Mouse (Mus musculus): ENCODE results near the gene Sept9. TPM values are rescaled to one million over a fixed set of nuclear protein-coding genes. Genes with fewer than 3 reads are reported as not detected.

The Sept9 gene
- total and polyA plus RNA-seq, 3 experiments, result 115 to 469 (median 292) TPM

- H3K4me3 ChIP-seq (ENCODE audit: low read depth, low read length), result no peak overlapping the region
- no peak for TF ChIP-seq GATA1 (IDR thresholded peaks at IDR 0.05; ENCODE audit: borderline replicate concordance, low read length)
- TF ChIP-seq CTCF (IDR thresholded peaks at IDR 0.05; ENCODE audit: low read depth, low read length), result no peak
- no peaks in the 10 kb centered on the region for H3K9me3 ChIP-seq (replicated peaks)
- ATAC-seq (ENCODE audit: extremely low read depth, insufficient number of reproducible peaks, low FRiP score, poor library complexity, severe bottlenecking), result no peak
- H3K36me3 ChIP-seq (replicated peaks), result peaks cover 97% of the 10 kb centered on the region
- peaks cover 94% of the 10 kb centered on the region for H3K4me1 ChIP-seq (ENCODE audit: insufficient read depth, low read depth, low read length)
- no peaks in the 10 kb centered on the region for H3K27me3 ChIP-seq (ENCODE audit: insufficient read depth, low read length)
- DNase-seq (ENCODE audit: low spot score), result no peak
Measured at GRCm38 (mm10) chr11:117344339-117345021, 145.0 kb downstream of the Sept9 start.

DNA sequence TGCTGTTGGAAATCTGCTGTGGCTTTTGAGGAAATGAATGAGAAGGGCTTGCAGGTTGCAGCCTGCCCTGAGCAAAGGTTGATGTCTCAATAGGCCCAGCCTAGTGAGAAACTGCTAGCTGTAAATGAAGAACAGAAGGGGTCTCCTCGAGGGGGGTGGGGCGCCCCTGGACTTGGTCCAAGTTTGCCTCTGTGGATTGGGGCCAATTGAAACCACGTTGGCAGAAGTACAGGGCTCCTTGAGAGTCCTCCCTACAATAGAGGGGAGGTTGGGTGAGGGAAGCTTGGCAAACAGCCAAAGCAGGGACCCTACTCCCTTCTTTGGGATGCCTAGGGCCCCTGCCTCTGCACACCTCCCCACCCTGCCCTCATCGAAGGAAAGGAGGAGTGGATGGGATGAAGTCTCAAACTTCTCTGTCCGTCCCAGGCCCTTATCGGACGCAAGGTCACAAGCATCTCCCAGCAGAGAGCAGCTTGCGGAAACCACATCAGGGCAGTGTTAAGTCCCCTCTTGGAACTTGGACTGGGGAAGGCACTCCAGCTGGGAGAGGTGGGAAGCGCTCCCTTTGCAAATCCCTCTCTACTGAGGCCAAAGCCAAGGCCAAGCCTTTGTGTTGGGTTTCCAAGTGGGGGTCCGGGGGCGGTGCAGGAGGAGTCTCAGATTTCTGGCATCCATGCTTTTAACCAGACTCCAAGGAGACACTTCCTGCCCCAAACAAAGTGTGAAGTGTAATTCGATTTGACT, 145.7 kb downstream of the Sept9 start:
- no peak for ATAC-seq (ENCODE audit: extremely low read depth, insufficient number of reproducible peaks, low FRiP score, poor library complexity, severe bottlenecking)
- H3K9me3 ChIP-seq (replicated peaks), result no peaks in the 10 kb centered on the region
- TF ChIP-seq POLR2AphosphoS5 (IDR thresholded peaks at IDR 0.05; ENCODE audit: insufficient replicate concordance, low read depth, low read length) (no peak), GATA1 (IDR thresholded peaks at IDR 0.05; ENCODE audit: borderline replicate concordance, low read length) (no peak), GATA2 (IDR thresholded peaks at IDR 0.05; ENCODE audit: borderline replicate concordance, low read depth, low read length) (no peak), CTCF (IDR thresholded peaks at IDR 0.05; ENCODE audit: low read depth, low read length) (no peak), TAL1 (conservative IDR thresholded peaks at IDR 0.05; ENCODE audit: low read depth, low read length) (no peak)
- no peak overlapping the region for H3K4me3 ChIP-seq (ENCODE audit: low read depth, low read length)
- DNase-seq (ENCODE audit: low spot score), result no peak
- peaks cover 97% of the 10 kb centered on the region for H3K36me3 ChIP-seq (replicated peaks)
- H3K4me1 ChIP-seq (ENCODE audit: insufficient read depth, low read depth, low read length), result peaks cover 94% of the 10 kb centered on the region
- no peaks in the 10 kb centered on the region for H3K27me3 ChIP-seq (ENCODE audit: insufficient read depth, low read length)

GRCm38 (mm10) chr11:117347256-117347655, 147.8 kb downstream of the Sept9 start:
- peaks cover 97% of the 10 kb centered on the region for H3K36me3 ChIP-seq (replicated peaks)
- TF ChIP-seq TAL1 (conservative IDR thresholded peaks at IDR 0.05; ENCODE audit: low read depth, low read length) (no peak), CTCF (IDR thresholded peaks at IDR 0.05; ENCODE audit: low read depth, low read length) (no peak), GATA1 (IDR thresholded peaks at IDR 0.05; ENCODE audit: borderline replicate concordance, low read length) (no peak), GATA2 (IDR thresholded peaks at IDR 0.05; ENCODE audit: borderline replicate concordance, low read depth, low read length) (no peak), POLR2AphosphoS5 (IDR thresholded peaks at IDR 0.05; ENCODE audit: insufficient replicate concordance, low read depth, low read length) (no peak)
- H3K4me1 ChIP-seq (ENCODE audit: insufficient read depth, low read depth, low read length), result peaks cover 89% of the 10 kb centered on the region
- peak overlapping the region; percentile 27; the same call in 1 of the 2 replicates for H3K4me3 ChIP-seq (ENCODE audit: low read depth, low read length)
- H3K9me3 ChIP-seq (replicated peaks), result no peaks in the 10 kb centered on the region
- no peaks in the 10 kb centered on the region for H3K27me3 ChIP-seq (ENCODE audit: insufficient read depth, low read length)
- ATAC-seq (ENCODE audit: extremely low read depth, insufficient number of reproducible peaks, low FRiP score, poor library complexity, severe bottlenecking) (no peak), DNase-seq (ENCODE audit: low spot score) (no peak)

DNA sequence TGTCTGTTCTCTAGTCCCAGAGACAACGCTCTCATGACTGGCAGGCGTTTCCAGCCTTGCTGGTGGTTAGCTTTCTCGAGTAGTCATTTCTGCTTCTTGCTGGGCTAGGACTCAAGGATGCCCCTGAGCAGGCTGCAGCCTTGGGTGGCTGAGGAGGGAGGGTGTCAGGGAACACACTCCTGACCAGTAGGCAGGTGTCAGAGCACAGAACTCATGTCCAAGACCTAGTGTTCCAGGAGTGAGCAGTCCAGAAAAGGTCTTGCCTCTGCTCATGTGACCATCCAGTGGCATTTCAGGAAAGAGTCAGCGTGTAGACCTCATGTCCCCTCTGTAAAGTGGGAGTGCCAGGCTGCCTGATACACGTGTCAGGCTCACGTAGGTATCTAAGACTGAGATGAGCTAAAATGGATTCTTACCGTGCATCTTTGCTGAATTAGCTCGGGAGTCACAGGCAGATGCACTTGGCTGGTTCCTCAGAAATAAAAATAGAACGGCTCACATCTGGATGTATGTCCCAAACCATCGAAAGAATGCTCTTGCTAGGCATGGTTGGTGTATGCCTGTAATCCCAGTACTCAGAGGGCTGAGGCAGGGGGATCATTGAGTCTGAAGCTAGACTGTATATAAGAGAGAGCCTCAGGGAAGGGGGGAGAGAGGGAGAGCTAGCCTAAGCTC, 149.1 kb downstream of the Sept9 start:
- Histone ChIP-seq H3K4me3 (ENCODE audit: low read depth, low read length) (no peak overlapping the region; the same call in 1 of the 2 replicates), H3K36me3 (replicated peaks) (peaks cover 98% of the 10 kb centered on the region), H3K27me3 (ENCODE audit: insufficient read depth, low read length) (no peaks in the 10 kb centered on the region), H3K9me3 (replicated peaks) (no peaks in the 10 kb centered on the region), H3K4me1 (ENCODE audit: insufficient read depth, low read depth, low read length) (peaks cover 85% of the 10 kb centered on the region)
- TF ChIP-seq GATA1 (IDR thresholded peaks at IDR 0.05; ENCODE audit: borderline replicate concordance, low read length) (no peak), POLR2AphosphoS5 (IDR thresholded peaks at IDR 0.05; ENCODE audit: insufficient replicate concordance, low read depth, low read length) (no peak), TAL1 (conservative IDR thresholded peaks at IDR 0.05; ENCODE audit: low read depth, low read length) (no peak), CTCF (IDR thresholded peaks at IDR 0.05; ENCODE audit: low read depth, low read length) (no peak), GATA2 (IDR thresholded peaks at IDR 0.05; ENCODE audit: borderline replicate concordance, low read depth, low read length) (no peak)
- ATAC-seq (ENCODE audit: extremely low read depth, insufficient number of reproducible peaks, low FRiP score, poor library complexity, severe bottlenecking), result no peak
- DNase-seq (ENCODE audit: low spot score), result no peak

DNA sequence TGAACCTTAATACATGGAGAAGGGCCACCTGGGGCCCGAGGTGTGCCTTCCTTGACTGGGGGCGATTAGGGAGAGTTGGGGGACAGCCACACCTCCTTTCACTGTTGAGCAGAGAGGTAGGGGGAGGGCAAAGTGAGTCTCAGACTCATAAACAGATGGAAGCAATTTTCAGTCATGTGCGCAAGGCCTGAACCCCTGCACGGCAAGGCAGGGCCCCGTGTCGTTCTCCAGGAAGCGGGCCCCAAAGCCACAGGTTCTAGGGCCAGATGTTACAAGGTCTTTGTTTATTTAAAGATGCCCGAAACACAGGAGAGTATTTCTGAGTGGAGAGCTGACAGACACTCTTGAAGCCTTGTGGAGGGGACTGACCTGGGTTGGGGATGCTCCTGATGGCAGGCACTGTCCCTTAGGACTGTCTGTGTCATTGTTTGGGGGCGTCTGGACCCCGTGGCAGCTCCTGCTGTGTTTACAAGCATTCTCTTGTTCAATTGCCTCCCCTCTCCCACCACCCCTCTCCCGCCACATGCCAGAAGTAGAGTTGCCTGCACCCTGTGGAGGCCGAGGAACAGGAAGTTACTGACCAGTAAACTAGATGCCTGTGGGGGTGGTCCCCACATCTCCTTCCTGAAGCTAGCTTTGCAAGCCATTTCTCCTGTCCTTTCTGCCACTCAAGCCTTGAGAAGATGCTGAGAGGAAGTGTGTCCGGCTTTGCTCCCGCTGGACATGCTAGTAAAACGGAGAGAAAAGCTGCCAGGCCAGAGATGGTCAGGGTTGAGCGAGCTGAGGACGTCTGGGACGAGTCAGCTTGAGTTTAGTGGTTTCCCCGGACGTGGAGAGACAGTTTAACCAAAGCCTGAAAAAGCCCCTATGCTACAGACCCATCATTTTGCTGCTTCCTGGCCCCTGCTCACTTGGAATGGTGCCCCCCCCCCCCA, 150.2 kb downstream of the Sept9 start:
- H3K27me3 ChIP-seq (ENCODE audit: insufficient read depth, low read length), result no peaks in the 10 kb centered on the region
- H3K9me3 ChIP-seq (replicated peaks), result no peaks in the 10 kb centered on the region
- DNase-seq (ENCODE audit: low spot score) (peak; percentile 65), ATAC-seq (ENCODE audit: extremely low read depth, insufficient number of reproducible peaks, low FRiP score, poor library complexity, severe bottlenecking) (peak; percentile 58)
- peak overlapping the region; percentile 51; the same call in 1 of the 2 replicates for H3K4me3 ChIP-seq (ENCODE audit: low read depth, low read length)
- peaks cover 98% of the 10 kb centered on the region for H3K36me3 ChIP-seq (replicated peaks)
- TF ChIP-seq TAL1 (conservative IDR thresholded peaks at IDR 0.05; ENCODE audit: low read depth, low read length), result no peak
- peaks cover 74% of the 10 kb centered on the region for H3K4me1 ChIP-seq (ENCODE audit: insufficient read depth, low read depth, low read length)

Measured in G1E (cell line).